12 mouse cellular contexts compared by ENCODE assay signal in the genomic region with DNA sequence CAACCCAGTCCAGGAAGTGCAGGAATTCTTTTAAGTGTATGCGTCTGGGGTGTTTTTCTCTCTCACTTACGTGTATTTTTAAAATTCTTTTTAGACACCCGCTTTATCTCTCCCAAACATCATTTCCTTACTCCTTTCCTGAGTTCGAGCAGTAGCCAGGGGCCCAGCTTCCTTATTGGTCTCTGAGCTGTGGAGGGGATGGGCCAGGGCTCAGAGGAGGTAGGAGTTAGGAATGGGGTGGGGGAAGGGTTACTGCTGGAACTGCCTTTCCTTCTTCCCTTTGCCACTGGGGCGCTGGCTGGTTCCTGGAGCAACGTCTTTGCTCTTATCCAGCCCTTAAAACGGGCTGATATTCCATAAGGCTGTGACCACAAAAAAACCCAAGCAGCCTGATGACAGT.
DNase-seq lines count a peak whose midpoint lies in the region; ATAC-seq and TF ChIP-seq lines count a peak whose summit lies in the region.
"Had no signal": no experiment of that assay in that cellular context is flagged by ENCODE, and none has a peak within 500 bp of the region (broad histone marks: within the 10 kb centered on the region; RNA-seq: fewer than 3 reads in every experiment).

No protein-coding gene starts in this region.

- peak overlapping the region; percentile 15; the same call in 1 of the 2 replicates for H3K27ac ChIP-seq in left cerebral cortex, adult 2 months
- H3K27ac ChIP-seq in heart, embryonic 15.5 days, result 0 out of 2 replicates have a peak overlapping the region, but pooled peaks have one; percentile 16
- H3K27ac ChIP-seq in forebrain, embryonic 16.5 days (ENCODE audit: low read length), result no peak overlapping the region
- H3K27ac ChIP-seq: limb, embryonic 15.5 days; neural tube, embryonic 12.5 days; stomach, embryonic 15.5 days had no signal

- H3K9ac ChIP-seq in heart, embryonic 15.5 days, result no peak overlapping the region
- no peak overlapping the region for H3K9ac ChIP-seq in forebrain, embryonic 16.5 days (replicated peaks; ENCODE audit: low read depth, low read length)
- H3K9ac ChIP-seq: limb, embryonic 15.5 days; neural tube, embryonic 12.5 days; stomach, embryonic 15.5 days had no signal

- peak; percentile 72 for ATAC-seq in heart, embryonic 15.5 days (replicated peaks; ENCODE audit: insufficient number of reproducible peaks, insufficient read depth, low FRiP score, low read depth)
- no peak for ATAC-seq in forebrain, embryonic 16.5 days

- DNase-seq in left cerebral cortex, adult 2 months (ENCODE audit: extremely low spot score in 1 of 2, low spot score in 2 of 2), result no peak
- DNase-seq in left cerebral cortex, postnatal 25 days (ENCODE audit: low spot score in 2 of 2), result no peak
- DNase-seq in kidney, postnatal 14 days, result peak; percentile 56
- DNase-seq in skeletal muscle tissue, adult 2 months (ENCODE audit: low read depth, low spot score), result peak; percentile 11
- DNase-seq in layer of hippocampus, postnatal 25 days (ENCODE audit: extremely low spot score in 1 of 2, low spot score in 1 of 2), result no peak
- DNase-seq in left cerebral cortex, postnatal 14 days (ENCODE audit: low spot score in 2 of 2), result no peak

- no peak for TF ChIP-seq CTCF in left cerebral cortex, adult 2 months (IDR thresholded peaks at IDR 0.05)

- H3K9me3 ChIP-seq in heart, embryonic 15.5 days (replicated peaks), result no peaks in the 10 kb centered on the region
- no peaks in the 10 kb centered on the region for H3K9me3 ChIP-seq in forebrain, embryonic 16.5 days (ENCODE audit: control insufficient read depth, low read length)
- H3K9me3 ChIP-seq: limb, embryonic 15.5 days; neural tube, embryonic 12.5 days; stomach, embryonic 15.5 days had no signal

- H3K4me1 ChIP-seq in heart, embryonic 15.5 days (replicated peaks), result no peaks in the 10 kb centered on the region
- H3K4me1 ChIP-seq in forebrain, embryonic 16.5 days (replicated peaks; ENCODE audit: control insufficient read depth, insufficient read depth, low read length), result no peaks in the 10 kb centered on the region
- H3K4me1 ChIP-seq: limb, embryonic 15.5 days; neural tube, embryonic 12.5 days; stomach, embryonic 15.5 days had no signal

- 30% methylated on average over 7 of the region's 7 CpGs for WGBS in heart, embryonic 15.5 days
- 52% methylated on average over 7 of the region's 7 CpGs for WGBS in forebrain, embryonic 16.5 days

- intact Hi-C loops in left cerebral cortex, adult 2 months (cut with DNase I), result no loop called here
- intact Hi-C loops in left cerebral cortex, postnatal 25 days (cut with DNase I), result no loop called here
- intact Hi-C loops in left cerebral cortex, postnatal 14 days (cut with DNase I), result no loop called here

- no peak overlapping the region for H3K4me3 ChIP-seq in left cerebral cortex, adult 2 months
- peak overlapping the region; percentile 19; the same call in 1 of the 2 replicates for H3K4me3 ChIP-seq in heart, embryonic 15.5 days
- H3K4me3 ChIP-seq in forebrain, embryonic 16.5 days (replicated peaks; ENCODE audit: low read length), result no peak overlapping the region
- H3K4me3 ChIP-seq: erythroblast, embryonic 14.5 days; limb, embryonic 15.5 days; neural tube, embryonic 12.5 days; stomach, embryonic 15.5 days had no signal

- no peaks in the 10 kb centered on the region for H3K36me3 ChIP-seq in heart, embryonic 15.5 days
- no peaks in the 10 kb centered on the region for H3K36me3 ChIP-seq in forebrain, embryonic 16.5 days (ENCODE audit: control insufficient read depth, insufficient read depth)
- H3K36me3 ChIP-seq: limb, embryonic 15.5 days; neural tube, embryonic 12.5 days; stomach, embryonic 15.5 days had no signal

- H3K4me2 ChIP-seq in heart, embryonic 15.5 days, result no peak overlapping the region
- H3K4me2 ChIP-seq in forebrain, embryonic 16.5 days (ENCODE audit: low read length), result no peak overlapping the region
- H3K4me2 ChIP-seq: limb, embryonic 15.5 days; neural tube, embryonic 12.5 days; stomach, embryonic 15.5 days had no signal

- H3K27me3 ChIP-seq in heart, embryonic 15.5 days, result no peaks in the 10 kb centered on the region
- H3K27me3 ChIP-seq in forebrain, embryonic 16.5 days (replicated peaks; ENCODE audit: control insufficient read depth, insufficient read depth, low read length), result no peaks in the 10 kb centered on the region
- H3K27me3 ChIP-seq: limb, embryonic 15.5 days; neural tube, embryonic 12.5 days; stomach, embryonic 15.5 days had no signal

Comparison
In these comparisons a context has a peak if more than half of its experiments do, and no peak if none do; other contexts are left out.
1. DNase-seq: peak in kidney, postnatal 14 days (single experiment) and skeletal muscle tissue, adult 2 months (single experiment); none in left cerebral cortex, adult 2 months (0 of 2), left cerebral cortex, postnatal 25 days (0 of 2), layer of hippocampus, postnatal 25 days (0 of 2) and left cerebral cortex, postnatal 14 days (0 of 2).